Mouse (Mus musculus) MEL (cell line): ENCODE measurements around the gene Trnau1ap.

ENCODE experiments used
- ELF1 ChIP-seq: IDR thresholded peaks from 2 replicates; pipeline ENCODE4 v1.6.1; 2014; ENCODE audit warnings: low read depth, mild to moderate bottlenecking, inconsistent platforms, low read length, improper control_type of control experiment, moderate library complexity
- EP300 ChIP-seq, 2 experiments: IDR thresholded peaks; 2 replicates each; pipeline ENCODE4 v1.6.1; 2011; ENCODE audit warnings: improper control_type of control experiment in 2 of 2, low read length in 2 of 2, low read depth in 1 of 2, mild to moderate bottlenecking in 1 of 2
- NELFE ChIP-seq: IDR thresholded peaks from 2 replicates; pipeline ENCODE4 v1.6.1; 2011; ENCODE audit warnings: low read depth, low read length, improper control_type of control experiment

- no peak for TF ChIP-seq ELF1
- TF ChIP-seq NELFE: no peak
- TF ChIP-seq EP300 (IDR thresholded peaks at IDR 0.05; ENCODE audit: low read depth in 1 of 2, low read length in 2 of 2): no peak
Observed at GRCm38 (mm10) chr4:132301486-132301885, 27.9 kb downstream of the Trnau1ap start.
